Mouse (Mus musculus): ENCODE results near the gene Tctex1d4. TPM values are rescaled to one million over a fixed set of nuclear protein-coding genes. Genes with fewer than 3 reads are reported as not detected.

The Tctex1d4 gene
- total and polyA plus RNA-seq, 3 experiments: 0.98 TPM; not detected in 2

- no peak for TF ChIP-seq USF2 (conservative IDR thresholded peaks at IDR 0.05; ENCODE audit: low read depth, low read length)
- no peak for TF ChIP-seq ZC3H11A (IDR thresholded peaks at IDR 0.05; ENCODE audit: low read depth, low read length)
- TF ChIP-seq MXI1 (IDR thresholded peaks at IDR 0.05; ENCODE audit: low read depth, low read length): peak; percentile 26
- peak; percentile 57; the same call in 1 of the 2 replicates for TF ChIP-seq MAX (IDR thresholded peaks at IDR 0.05; ENCODE audit: low read length)
- peak; percentile 83 for TF ChIP-seq MYC (IDR thresholded peaks at IDR 0.05; ENCODE audit: low read depth, low read length)
- TF ChIP-seq RCOR1 (conservative IDR thresholded peaks at IDR 0.05; ENCODE audit: low read depth, low read length): 0 out of 2 replicates have a peak, but pooled peaks have one; percentile 24
- TF ChIP-seq JUND (conservative IDR thresholded peaks at IDR 0.05; ENCODE audit: low read depth, low read length): peak; percentile 8; the same call in 1 of the 2 replicates
- peak; percentile 77 for TF ChIP-seq SIN3A (IDR thresholded peaks at IDR 0.05; ENCODE audit: low read length)
Observed at GRCm38 (mm10) chr4:117124518-117125347, 1.9 kb upstream of the Tctex1d4 start (continued).

- H3K79me2 ChIP-seq (replicated peaks; ENCODE audit: control insufficient read depth, extremely low read depth, insufficient read depth, poor library complexity, severe bottlenecking): no peaks in the 10 kb centered on the region; the same call in 1 of the 2 replicates
- H3K36me3 ChIP-seq (replicated peaks in 1 of 2; ENCODE audit: control insufficient read depth in 1 of 2, insufficient read depth in 1 of 2, low read length in 1 of 2): peaks cover 22 to 29% of the 10 kb centered on the region in 2 experiments
- H3K4me2 ChIP-seq (ENCODE audit: insufficient read depth, low read depth, poor library complexity, severe bottlenecking): peak within 1 kb of the TSS; percentile 64
- no peaks in the 10 kb centered on the region for H3K27me3 ChIP-seq (replicated peaks)
- H3K9ac ChIP-seq (ENCODE audit: insufficient read depth, low read depth): peak within 1 kb of the TSS; percentile 54
- peak within 1 kb of the TSS; percentile 15 to 38 (median 18) for H3K4me3 ChIP-seq (replicated peaks in 1 of 3; ENCODE audit: low read depth in 2 of 3, low read length in 2 of 3, poor library complexity in 1 of 3)
- no peaks in the 10 kb centered on the region for H3K9me3 ChIP-seq (replicated peaks; ENCODE audit: low read length)
- TF ChIP-seq USF1 (IDR thresholded peaks at IDR 0.05; ENCODE audit: low read depth, low read length) (no peak), SMC3 (IDR thresholded peaks at IDR 0.05; ENCODE audit: low read depth, low read length) (no peak), ZNF384 (IDR thresholded peaks at IDR 0.05; ENCODE audit: low read depth, low read length) (peak; percentile 25; the same call in 1 of the 2 replicates)
- dilution Hi-C loops (cut with MboI; ENCODE audit: extremely low pct_ligation_motif_present, extremely low pct_unique_long_range_greater_than_20kb, low sequenced_read_pairs): no loop called here
- peak within 1 kb of the TSS; percentile 94 for H3K27ac ChIP-seq (ENCODE audit: insufficient read depth, low read depth)
- peak; percentile 59 for DNase-seq (ENCODE audit: extremely low read depth)
- in situ Hi-C loops (cut with MboI; ENCODE audit: low pct_ligation_motif_present, low pct_unique_long_range_greater_than_20kb, low sequenced_read_pairs): no loop called here
- peaks cover 18 to 70% of the 10 kb centered on the region in 2 experiments for H3K4me1 ChIP-seq (ENCODE audit: control insufficient read depth in 1 of 2, insufficient read depth in 2 of 2)
Observed at GRCm38 (mm10) chr4:117125348-117125909, 1.2 kb upstream of the Tctex1d4 start, which contains the start of gene Btbd19. Btbd19 (minus strand) TSS chr4:117125725.

GRCm38 (mm10) chr4:117125910-117126674, 502 bp upstream of the Tctex1d4 start:
- Histone ChIP-seq H3K9me3 (replicated peaks; ENCODE audit: low read length) (no peaks in the 10 kb centered on the region), H3K4me3 (replicated peaks in 1 of 3; ENCODE audit: low read depth in 2 of 3, low read length in 2 of 3, poor library complexity in 1 of 3) (peak overlapping the region in 2 of 3 experiments; percentile 18 to 33), H3K79me2 (replicated peaks; ENCODE audit: control insufficient read depth, extremely low read depth, insufficient read depth, poor library complexity, severe bottlenecking) (no peaks in the 10 kb centered on the region; the same call in 1 of the 2 replicates), H3K36me3 (replicated peaks in 1 of 2; ENCODE audit: control insufficient read depth in 1 of 2, insufficient read depth in 1 of 2, low read length in 1 of 2) (peaks cover 29 to 36% of the 10 kb centered on the region in 2 experiments), H3K27ac (ENCODE audit: insufficient read depth, low read depth) (peak overlapping the region; percentile 94), H3K9ac (ENCODE audit: insufficient read depth, low read depth) (peak overlapping the region; percentile 54), H3K4me1 (ENCODE audit: control insufficient read depth in 1 of 2, insufficient read depth in 2 of 2) (peaks cover 18 to 75% of the 10 kb centered on the region in 2 experiments), H3K4me2 (ENCODE audit: insufficient read depth, low read depth, poor library complexity, severe bottlenecking) (peak overlapping the region; percentile 64), H3K27me3 (replicated peaks) (no peaks in the 10 kb centered on the region)
- in situ Hi-C loops (cut with MboI; ENCODE audit: low pct_ligation_motif_present, low pct_unique_long_range_greater_than_20kb, low sequenced_read_pairs): no loop called here
- dilution Hi-C loops (cut with MboI; ENCODE audit: extremely low pct_ligation_motif_present, extremely low pct_unique_long_range_greater_than_20kb, low sequenced_read_pairs): no loop called here
- DNase-seq (ENCODE audit: extremely low read depth): peak; percentile 90
- peak; percentile 70 for TF ChIP-seq ETS1 (conservative IDR thresholded peaks at IDR 0.05; ENCODE audit: low read depth, low read length)
- TF ChIP-seq IRF4 (IDR thresholded peaks at IDR 0.05; ENCODE audit: low read depth, low read length): no peak; the same call in 1 of the 2 replicates
- TF ChIP-seq CTCF (conservative IDR thresholded peaks at IDR 0.05 in 1 of 2, IDR thresholded peaks at IDR 0.05 in 1 of 2; ENCODE audit: low read depth in 2 of 2, low read length in 2 of 2): no peak
- TF ChIP-seq JUND (conservative IDR thresholded peaks at IDR 0.05; ENCODE audit: low read depth, low read length): no peak
- 0 out of 2 replicates have a peak, but pooled peaks have one; percentile 63 for TF ChIP-seq MYC (IDR thresholded peaks at IDR 0.05; ENCODE audit: low read depth, low read length)
- no peak; the same call in none of the 2 replicates for TF ChIP-seq EP300 (IDR thresholded peaks at IDR 0.05; ENCODE audit: low read length)
- TF ChIP-seq MEF2A (IDR thresholded peaks at IDR 0.05; ENCODE audit: borderline replicate concordance, low read depth, low read length): peak; percentile 51; the same call in 1 of the 2 replicates
- peak; percentile 41; the same call in 1 of the 2 replicates for TF ChIP-seq TCF12 (IDR thresholded peaks at IDR 0.05; ENCODE audit: low read depth, low read length)
- no peak for TF ChIP-seq RCOR1 (conservative IDR thresholded peaks at IDR 0.05; ENCODE audit: low read depth, low read length)
- 0 out of 2 replicates have a peak, but pooled peaks have one; percentile 12 for TF ChIP-seq NELFE (IDR thresholded peaks at IDR 0.05; ENCODE audit: low read depth, low read length)
- TF ChIP-seq USF2 (conservative IDR thresholded peaks at IDR 0.05; ENCODE audit: low read depth, low read length): no peak
- peak; percentile 77 for TF ChIP-seq ELF1 (IDR thresholded peaks at IDR 0.05; ENCODE audit: low read depth, low read length)
- no peak for TF ChIP-seq JUN (IDR thresholded peaks at IDR 0.05; ENCODE audit: insufficient read depth, low read depth, low read length)
- TF ChIP-seq POLR2A (IDR thresholded peaks at IDR 0.05; ENCODE audit: low read depth, low read length): peak; percentile 62
- 0 out of 2 replicates have a peak, but pooled peaks have one; percentile 30 for TF ChIP-seq NRF1 (IDR thresholded peaks at IDR 0.05; ENCODE audit: low read depth, low read length)
- peak; percentile 60; the same call in 1 of the 2 replicates for TF ChIP-seq MAX (IDR thresholded peaks at IDR 0.05; ENCODE audit: low read length)
- no peak for TF ChIP-seq GABPA (IDR thresholded peaks at IDR 0.05; ENCODE audit: insufficient replicate concordance, low read depth, low read length)
- TF ChIP-seq ZKSCAN1 (IDR thresholded peaks at IDR 0.05; ENCODE audit: borderline replicate concordance, low read depth, low read length): no peak
